18 mouse cellular contexts compared by ENCODE assay signal in genomic region chr4:57137371-57138092, GRCm38 (mm10). TPM values are rescaled to one million over a fixed set of nuclear protein-coding genes. Genes with fewer than 3 reads are reported as not detected.
DNase-seq lines count a peak whose midpoint lies in the region; ATAC-seq and TF ChIP-seq lines count a peak whose summit lies in the region.
"Had no signal": no experiment of that assay in that cellular context is flagged by ENCODE, and none has a peak within 500 bp of the region (broad histone marks: within the 10 kb centered on the region; RNA-seq: fewer than 3 reads in every experiment).

No protein-coding gene starts in this region.

- H3K4me1 ChIP-seq in liver, adult 2 months (ENCODE audit: control insufficient read depth, insufficient read depth, low read length): peaks cover 32% of the 10 kb centered on the region
- peaks cover 20% of the 10 kb centered on the region for H3K4me1 ChIP-seq in liver, embryonic 12.5 days
- H3K4me1 ChIP-seq in kidney, embryonic 15.5 days: peaks cover 50% of the 10 kb centered on the region
- H3K4me1 ChIP-seq in small intestine, adult 2 months (ENCODE audit: control insufficient read depth, insufficient read depth, insufficient read length, low read length): peaks cover 47% of the 10 kb centered on the region

- 22% methylated on average over 8 of the region's 8 CpGs for WGBS in liver, adult 2 months
- WGBS in liver, embryonic 12.5 days (ENCODE audit: insufficient replicate concordance): 63% methylated on average over 8 of the region's 8 CpGs
- 46% methylated on average over 8 of the region's 8 CpGs for WGBS in kidney, embryonic 15.5 days
- 21% methylated on average over 8 of the region's 8 CpGs for WGBS in small intestine, adult 2 months

- peak overlapping the region; percentile 74 for H3K27ac ChIP-seq in liver, adult 2 months (replicated peaks; ENCODE audit: insufficient read depth, low read depth, low read length)
- H3K27ac ChIP-seq in liver, embryonic 12.5 days: no peak overlapping the region
- H3K27ac ChIP-seq in kidney, embryonic 15.5 days: peak overlapping the region; percentile 57
- peak overlapping the region; percentile 95 for H3K27ac ChIP-seq in small intestine, adult 2 months (ENCODE audit: insufficient read depth, low read depth, low read length)
- H3K27ac ChIP-seq: forebrain, embryonic 12.5 days; hindbrain, embryonic 15.5 days; left cerebral cortex, adult 2 months; limb, embryonic 12.5 days; lung, embryonic 15.5 days; neural tube, embryonic 12.5 days had no signal

- DNase-seq in adrenal gland, postnatal 10 days: peak; percentile 58
- DNase-seq in adrenal gland, adult 8-10 months: no peak
- DNase-seq in liver, adult 2 months (ENCODE audit: extremely low read depth, low read depth, low spot score): peak; percentile 93
- no peak for DNase-seq in spleen, postnatal 14 days (ENCODE audit: low spot score in 2 of 2)
- no peak for DNase-seq in c-Kit-positive CD71-positive TER-119-positive erythroid progenitor cells, embryonic 14.5 days (ENCODE audit: low spot score)
- DNase-seq: adrenal gland, postnatal 25 days; embryo, embryonic 11 days; heart, postnatal 10 days; thymus, adult 18-20 months had no signal

- no peaks in the 10 kb centered on the region for H3K27me3 ChIP-seq in liver, adult 2 months (ENCODE audit: control insufficient read depth, insufficient read depth, low read length)
- H3K27me3 ChIP-seq in liver, embryonic 12.5 days (replicated peaks): peaks cover 72% of the 10 kb centered on the region
- peaks cover 41% of the 10 kb centered on the region for H3K27me3 ChIP-seq in kidney, embryonic 15.5 days
- H3K27me3 ChIP-seq in small intestine, adult 2 months (ENCODE audit: control insufficient read depth, insufficient read depth, low read length): no peaks in the 10 kb centered on the region
- H3K27me3 ChIP-seq: hindbrain, embryonic 15.5 days had no signal

- H3K79me2 ChIP-seq in liver, adult 2 months (ENCODE audit: control insufficient read depth, insufficient read depth, low read length): peaks cover 36% of the 10 kb centered on the region

- no peak for TF ChIP-seq POLR2A in liver, adult 2 months (IDR thresholded peaks at IDR 0.05; ENCODE audit: extremely low read depth, insufficient read depth, low read length)
- TF ChIP-seq POLR2A in small intestine, adult 2 months (IDR thresholded peaks at IDR 0.05; ENCODE audit: low read depth, low read length): no peak

- no peak overlapping the region for H3K4me3 ChIP-seq in liver, adult 2 months (ENCODE audit: insufficient read depth, low read depth, low read length)
- H3K4me3 ChIP-seq in liver, embryonic 12.5 days: no peak overlapping the region
- H3K4me3 ChIP-seq in kidney, embryonic 15.5 days (replicated peaks): no peak overlapping the region
- peak overlapping the region; percentile 6 for H3K4me3 ChIP-seq in small intestine, adult 2 months (ENCODE audit: low read depth, low read length)
- H3K4me3 ChIP-seq: forebrain, embryonic 12.5 days; hindbrain, embryonic 15.5 days; left cerebral cortex, adult 2 months; limb, embryonic 12.5 days; lung, embryonic 15.5 days; neural tube, embryonic 12.5 days had no signal

- no peaks in the 10 kb centered on the region for H3K36me3 ChIP-seq in liver, adult 2 months (ENCODE audit: control insufficient read depth, insufficient read depth, low read length)
- no peaks in the 10 kb centered on the region for H3K36me3 ChIP-seq in liver, embryonic 12.5 days
- H3K36me3 ChIP-seq in kidney, embryonic 15.5 days: no peaks in the 10 kb centered on the region
- H3K36me3 ChIP-seq in small intestine, adult 2 months (ENCODE audit: control insufficient read depth, insufficient read depth, low read length): no peaks in the 10 kb centered on the region
- H3K36me3 ChIP-seq: forebrain, embryonic 12.5 days; hindbrain, embryonic 15.5 days; limb, embryonic 12.5 days; lung, embryonic 15.5 days; neural tube, embryonic 12.5 days had no signal

- no peaks in the 10 kb centered on the region for H3K9me3 ChIP-seq in liver, embryonic 12.5 days (replicated peaks)
- no peaks in the 10 kb centered on the region for H3K9me3 ChIP-seq in kidney, embryonic 15.5 days (replicated peaks)
- H3K9me3 ChIP-seq: forebrain, embryonic 12.5 days; hindbrain, embryonic 15.5 days; limb, embryonic 12.5 days; lung, embryonic 15.5 days; neural tube, embryonic 12.5 days had no signal

- no peak for ATAC-seq in liver, embryonic 12.5 days
- peak; percentile 16; the same call in 1 of the 2 replicates for ATAC-seq in kidney, embryonic 15.5 days (replicated peaks; ENCODE audit: low FRiP score)

- peak overlapping the region; percentile 4; the same call in 1 of the 2 replicates for H3K9ac ChIP-seq in liver, adult 2 months (ENCODE audit: low read depth, low read length)
- H3K9ac ChIP-seq in liver, embryonic 12.5 days: no peak overlapping the region
- H3K9ac ChIP-seq in kidney, embryonic 15.5 days: no peak overlapping the region
- H3K9ac ChIP-seq: forebrain, embryonic 12.5 days; hindbrain, embryonic 15.5 days; limb, embryonic 12.5 days; lung, embryonic 15.5 days; neural tube, embryonic 12.5 days had no signal

- H3K4me2 ChIP-seq in liver, embryonic 12.5 days: no peak overlapping the region
- no peak overlapping the region for H3K4me2 ChIP-seq in kidney, embryonic 15.5 days
- H3K4me2 ChIP-seq: forebrain, embryonic 12.5 days; hindbrain, embryonic 15.5 days; limb, embryonic 12.5 days; lung, embryonic 15.5 days; neural tube, embryonic 12.5 days had no signal

- TF ChIP-seq CTCF in liver, adult 2 months (IDR thresholded peaks at IDR 0.05; ENCODE audit: low read depth, low read length): no peak
- no peak for TF ChIP-seq CTCF in small intestine, adult 2 months (IDR thresholded peaks at IDR 0.05; ENCODE audit: extremely low read depth, insufficient read length, insufficient replicate concordance, low read depth, low read length)

RNA-seq across cellular contexts. Expression of gene Epb41l4b, which starts 5.7 kb away (rescaled TPM):
- 1 to 10 TPM; 8.2 to 8.6 TPM for total RNA-seq in adrenal gland, postnatal 10 days (2021)
- total RNA-seq in adrenal gland, adult 8-10 months (2022): 1 to 10 TPM; 1.9 to 3.5 (median 2.6) TPM
- total RNA-seq in liver, adult 2 months (2014; rRNA removed): 44.7 and 46.3 TPM in 2 replicates
- 33.9 and 36.5 TPM in 2 replicates for polyA plus RNA-seq in liver, adult 2 months (2012; rRNA removed)
- 1.4 and 1.6 TPM in 2 replicates for polyA plus RNA-seq in liver, embryonic 12.5 days (2016; fragmentation: Nextera tagmentation; extraction: Ambion mirVana)
- polyA plus RNA-seq in kidney, embryonic 15.5 days (2015; fragmentation: Nextera tagmentation; extraction: Ambion mirVana): 2.2 and 2.9 TPM in 2 replicates
- 32.6 and 81.4 TPM in 2 replicates for polyA plus RNA-seq in small intestine, adult 2 months (2012; rRNA removed)

Comparison
In these comparisons a context has a peak if more than half of its experiments do, and no peak if none do; other contexts are left out.
1. DNase-seq: peak in adrenal gland, postnatal 10 days (single experiment) and liver, adult 2 months (single experiment); none in adrenal gland, adult 8-10 months (single experiment), spleen, postnatal 14 days (0 of 2) and c-Kit-positive CD71-positive TER-119-positive erythroid progenitor cells, embryonic 14.5 days (single experiment).